Mouse (Mus musculus) intestine, embryonic 16.5 days (tissue): ENCODE results near the gene Gm20695. TPM values are rescaled to one million over a fixed set of nuclear protein-coding genes. Genes with fewer than 3 reads are reported as not detected.

Experiments used
- ATAC-seq: fragments of 200-750 bp; cut with Nextera tagmentation; 2 replicates; pipeline ENCODE4 v1.8.0; 2017; ENCODE audit warnings: moderate TSS enrichment, moderate library complexity
- H3K27ac ChIP-seq: fragments of 300-500 bp; sonication (generic); 2 replicates; pipeline ENCODE4 v1.5.1; 2014; ENCODE audit warnings: mild to moderate bottlenecking, low read length
- H3K27me3 ChIP-seq: fragments of 300-500 bp; sonication (generic); replicated peaks from 2 replicates; pipeline ENCODE4 v1.6.1; 2014; ENCODE audit warnings: low read length, control low read depth, mixed read lengths; ENCODE audit not compliant: control insufficient read depth, insufficient read depth
- H3K36me3 ChIP-seq: fragments of 300-500 bp; sonication (generic); 2 replicates; pipeline ENCODE4 v1.6.1; 2014; ENCODE audit warnings: low read length, control low read depth; ENCODE audit not compliant: control insufficient read depth, insufficient read depth
- H3K4me1 ChIP-seq: fragments of 300-500 bp; sonication (generic); 2 replicates; pipeline ENCODE4 v1.6.1; 2014; ENCODE audit warnings: low read length, control low read depth, mixed read lengths; ENCODE audit not compliant: control insufficient read depth, insufficient read depth
- H3K4me2 ChIP-seq: fragments of 300-500 bp; sonication (generic); 2 replicates; pipeline ENCODE4 v1.6.1; 2014; ENCODE audit warnings: low read depth, low read length, control low read depth
- H3K4me3 ChIP-seq: fragments of 300-500 bp; sonication (generic); 2 replicates; pipeline ENCODE4 v1.5.1; 2014; ENCODE audit warnings: mild to moderate bottlenecking, low read length
- H3K9ac ChIP-seq: fragments of 300-500 bp; sonication (generic); 2 replicates; pipeline ENCODE4 v1.6.1; 2014; ENCODE audit warnings: low read depth, low read length
- H3K9me3 ChIP-seq: fragments of 300-500 bp; sonication (generic); 2 replicates; pipeline ENCODE4 v1.6.1; 2016; ENCODE audit warnings: low read length, control low read depth; ENCODE audit not compliant: control insufficient read depth
- WGBS: fragments of 180-500 bp; shearing (Covaris S2); extraction: QIAGEN DNeasy Blood & Tissue Kit; methylation state at CpG from one replicate; pipeline ENCODE4 v1.1.7; 2014; 5-methylcytosine and 5-hydroxymethylcytosine counted together
- polyA plus RNA-seq: library from polyadenylated mRNA; unstranded; fragments of >200 nt; fragmentation: Nextera tagmentation; extraction: Ambion mirVana; gene quantifications from 2 replicates; pipeline ENCODE4 v1.2.1, GENCODE M21; 2015

Gm20695 gene
- polyA plus RNA-seq, 1 experiment from 2014 or later: 0.95 TPM

DNA sequence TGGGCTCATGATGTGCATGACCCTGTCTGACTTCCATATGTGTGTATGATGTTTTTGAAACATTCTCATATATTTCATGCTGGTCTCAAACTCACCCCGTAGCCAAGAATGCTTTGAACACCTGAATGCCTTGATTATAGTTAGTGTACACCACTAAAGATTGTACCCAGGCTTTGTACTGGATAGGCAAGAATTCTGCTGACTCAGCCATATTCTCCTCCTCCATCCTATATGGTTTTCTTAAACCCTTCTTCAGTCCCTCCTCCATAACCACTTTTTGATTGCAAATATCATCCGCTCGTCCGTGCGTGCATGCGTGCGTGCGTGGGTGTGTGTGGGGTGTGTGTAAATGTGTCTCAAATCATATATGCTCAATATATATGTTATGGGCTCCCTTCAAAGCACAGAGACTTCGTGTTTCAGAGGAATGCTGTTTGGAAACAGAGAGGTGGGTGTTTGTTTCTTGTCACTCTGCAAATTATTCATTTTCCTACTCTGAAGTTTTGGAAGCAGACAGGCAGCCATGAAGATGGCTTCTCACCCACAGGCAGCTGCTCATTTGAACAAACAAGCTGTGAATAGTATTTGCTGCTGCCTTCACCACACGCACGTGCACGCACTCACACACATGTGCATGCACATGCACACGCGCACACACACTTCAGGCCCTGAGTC is 7.3 kb downstream of the Gm20695 start:
- peaks cover 4% of the 10 kb centered on the region; the same call in 1 of the 2 replicates for H3K4me1 ChIP-seq
- H3K4me2 ChIP-seq: no peak overlapping the region
- WGBS: 93% methylated on average over 14 of the region's 14 CpGs
- H3K4me3 ChIP-seq: no peak overlapping the region
- no peak overlapping the region for H3K9ac ChIP-seq
- H3K27ac ChIP-seq: no peak overlapping the region
- H3K36me3 ChIP-seq: no peaks in the 10 kb centered on the region
- ATAC-seq: no peak
- no peaks in the 10 kb centered on the region for H3K27me3 ChIP-seq
- no peaks in the 10 kb centered on the region for H3K9me3 ChIP-seq

DNA sequence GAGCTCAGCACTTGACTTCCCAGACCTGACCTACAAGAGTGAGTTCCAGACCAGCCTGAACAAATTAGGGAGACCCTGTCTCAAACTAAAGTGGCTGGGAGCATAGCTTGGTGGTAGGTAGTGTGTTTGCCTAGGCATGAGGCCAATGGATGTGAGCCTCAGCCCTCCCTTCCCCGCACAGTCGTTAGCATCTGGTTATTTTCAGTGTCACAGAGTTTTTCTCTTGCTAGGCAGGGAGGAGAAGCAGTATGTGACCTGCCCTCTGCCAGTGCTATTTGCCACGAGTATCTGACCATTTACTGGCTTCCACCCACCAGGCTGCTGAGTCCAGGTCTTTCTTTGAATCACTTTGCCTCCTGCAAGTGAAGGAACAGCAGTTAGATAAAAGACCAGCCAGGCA is 9.3 kb downstream of the Gm20695 start:
- H3K4me3 ChIP-seq: no peak overlapping the region
- no peak overlapping the region for H3K9ac ChIP-seq
- no peaks in the 10 kb centered on the region for H3K9me3 ChIP-seq
- no peaks in the 10 kb centered on the region for H3K36me3 ChIP-seq
- H3K27me3 ChIP-seq: no peaks in the 10 kb centered on the region
- no peak for ATAC-seq
- no peak overlapping the region for H3K27ac ChIP-seq
- whole genome bisulfite sequencing: 55% methylated on average over 3 of the region's 3 CpGs
- H3K4me2 ChIP-seq: no peak overlapping the region
- H3K4me1 ChIP-seq: peaks cover 4% of the 10 kb centered on the region; the same call in 1 of the 2 replicates

DNA sequence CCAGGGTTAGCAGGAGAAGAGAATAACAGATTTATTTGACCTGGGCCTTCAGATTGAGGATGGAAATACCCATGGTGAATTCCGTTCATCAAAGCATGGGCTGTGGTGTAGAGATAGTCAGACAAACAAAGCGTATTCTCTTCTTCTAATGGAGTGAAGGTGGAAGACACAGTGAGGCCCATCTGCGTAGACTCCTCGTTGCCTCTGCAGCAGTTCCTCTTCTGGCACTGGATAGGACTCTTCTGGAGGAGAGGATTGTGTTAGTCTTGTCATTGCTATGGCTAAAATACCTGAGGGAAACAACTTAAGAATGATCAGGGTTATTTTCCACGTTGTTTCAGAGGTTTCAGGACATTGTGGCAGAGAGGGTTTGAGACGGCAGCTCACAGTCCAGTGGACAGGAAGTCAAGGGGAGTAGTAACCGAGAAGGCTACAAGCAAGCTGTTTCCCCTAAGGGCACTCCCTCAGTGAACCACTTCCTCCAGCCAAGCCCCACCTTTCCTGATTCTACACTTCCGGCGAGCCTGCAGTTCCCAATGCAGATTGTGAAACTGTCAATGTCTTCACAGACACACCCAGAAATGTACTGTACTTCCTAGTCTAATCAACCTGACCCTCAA is 10.8 kb downstream of the Gm20695 start:
- peak overlapping the region; percentile 82 for H3K27ac ChIP-seq
- H3K9ac ChIP-seq: no peak overlapping the region; the same call in 1 of the 2 replicates
- H3K9me3 ChIP-seq: no peaks in the 10 kb centered on the region
- 71% methylated on average over 9 of the region's 9 CpGs for WGBS
- peak; percentile 89 for ATAC-seq
- no peaks in the 10 kb centered on the region for H3K36me3 ChIP-seq
- peak overlapping the region; percentile 37 for H3K4me2 ChIP-seq
- H3K4me1 ChIP-seq: peaks cover 4% of the 10 kb centered on the region; the same call in 1 of the 2 replicates
- H3K4me3 ChIP-seq: peak overlapping the region; percentile 7; the same call in 1 of the 2 replicates
- H3K27me3 ChIP-seq: no peaks in the 10 kb centered on the region

DNA sequence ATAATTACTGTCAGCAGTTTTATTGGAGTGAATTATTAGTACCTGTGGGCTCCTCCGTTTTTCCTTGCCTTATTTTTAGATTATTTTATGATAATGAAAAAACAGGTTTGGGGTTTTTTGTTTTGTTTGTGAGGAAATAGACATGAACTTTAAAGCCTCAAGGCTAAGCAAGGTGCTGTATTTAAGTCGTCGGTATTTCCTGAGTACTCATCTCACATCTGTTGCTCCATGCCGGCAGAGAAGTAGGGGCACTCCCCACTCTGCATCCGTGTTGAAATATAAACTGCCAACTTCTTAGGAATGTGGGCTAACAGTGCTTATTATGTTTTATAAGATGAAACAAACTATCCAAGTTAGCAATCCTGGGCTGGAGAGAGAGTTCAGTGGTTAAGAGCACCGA is 11.6 kb downstream of the Gm20695 start:
- no peak overlapping the region for H3K4me3 ChIP-seq
- ATAC-seq: no peak
- H3K4me2 ChIP-seq: no peak overlapping the region
- peak overlapping the region; percentile 64 for H3K27ac ChIP-seq
- H3K4me1 ChIP-seq: peaks cover 4% of the 10 kb centered on the region; the same call in 1 of the 2 replicates
- H3K27me3 ChIP-seq: no peaks in the 10 kb centered on the region
- no peaks in the 10 kb centered on the region for H3K9me3 ChIP-seq
- H3K36me3 ChIP-seq: no peaks in the 10 kb centered on the region
- H3K9ac ChIP-seq: no peak overlapping the region
- WGBS: 80% methylated on average over 6 of the region's 6 CpGs

DNA sequence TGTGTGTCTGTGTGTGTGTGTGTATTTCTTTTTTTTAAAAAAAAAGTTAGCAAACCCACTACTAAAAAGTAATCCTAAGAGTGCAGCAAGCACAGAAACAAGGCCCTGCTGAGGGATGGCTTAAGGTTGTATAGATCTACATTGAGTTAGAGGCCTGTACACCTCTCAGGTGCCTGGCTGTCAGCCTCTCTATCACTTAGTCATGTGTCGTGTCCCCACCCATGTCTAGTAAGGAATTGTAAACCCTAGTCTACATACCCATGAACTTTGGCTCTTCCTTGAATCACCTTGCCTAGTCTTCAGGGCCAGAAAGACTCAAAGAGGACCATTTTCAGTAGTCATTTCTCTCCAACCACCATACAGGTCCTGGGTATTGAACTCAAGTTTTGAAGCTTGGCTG is 12.1 kb downstream of the Gm20695 start:
- H3K9ac ChIP-seq: no peak overlapping the region

DNA sequence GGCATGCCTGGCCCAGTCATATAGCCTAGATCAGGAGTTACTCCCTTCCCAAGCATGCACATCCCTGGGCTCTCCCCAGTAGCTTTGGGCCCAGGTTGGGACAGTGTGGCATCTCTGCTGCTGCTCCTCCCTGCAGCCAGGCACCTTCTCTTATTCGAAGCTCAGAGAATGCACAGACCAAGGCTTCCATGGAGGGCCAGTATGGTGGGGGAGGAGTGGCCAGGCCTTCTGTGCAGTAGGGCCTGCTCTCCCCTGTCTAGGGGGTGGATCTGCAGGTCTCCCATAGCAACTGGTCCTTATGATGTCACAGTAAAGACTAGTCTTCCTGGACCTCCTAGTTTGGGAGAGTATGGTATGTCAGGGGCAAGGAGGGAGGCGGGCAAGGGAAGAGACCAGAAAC is 23.0 kb downstream of the Gm20695 start:
- H3K4me3 ChIP-seq: no peak overlapping the region
- no peaks in the 10 kb centered on the region for H3K27me3 ChIP-seq
- H3K4me2 ChIP-seq: no peak overlapping the region
- no peak overlapping the region for H3K27ac ChIP-seq
- 73% methylated on average over 2 of the region's 2 CpGs for WGBS
- H3K36me3 ChIP-seq: peaks cover 6% of the 10 kb centered on the region
- peaks cover 4% of the 10 kb centered on the region; the same call in 1 of the 2 replicates for H3K4me1 ChIP-seq
- no peak overlapping the region for H3K9ac ChIP-seq
- no peak for ATAC-seq
- H3K9me3 ChIP-seq: no peaks in the 10 kb centered on the region

More for the DNA sequence above, 12.1 kb downstream of the Gm20695 start:
- WGBS: 70% methylated on average over 1 of the region's 1 CpGs
- Histone ChIP-seq H3K9me3 (no peaks in the 10 kb centered on the region), H3K27me3 (no peaks in the 10 kb centered on the region), H3K36me3 (no peaks in the 10 kb centered on the region), H3K27ac (peak overlapping the region; percentile 64), H3K4me1 (peaks cover 4% of the 10 kb centered on the region; the same call in 1 of the 2 replicates), H3K4me2 (no peak overlapping the region), H3K4me3 (no peak overlapping the region)
- ATAC-seq: peak; percentile 79

DNA sequence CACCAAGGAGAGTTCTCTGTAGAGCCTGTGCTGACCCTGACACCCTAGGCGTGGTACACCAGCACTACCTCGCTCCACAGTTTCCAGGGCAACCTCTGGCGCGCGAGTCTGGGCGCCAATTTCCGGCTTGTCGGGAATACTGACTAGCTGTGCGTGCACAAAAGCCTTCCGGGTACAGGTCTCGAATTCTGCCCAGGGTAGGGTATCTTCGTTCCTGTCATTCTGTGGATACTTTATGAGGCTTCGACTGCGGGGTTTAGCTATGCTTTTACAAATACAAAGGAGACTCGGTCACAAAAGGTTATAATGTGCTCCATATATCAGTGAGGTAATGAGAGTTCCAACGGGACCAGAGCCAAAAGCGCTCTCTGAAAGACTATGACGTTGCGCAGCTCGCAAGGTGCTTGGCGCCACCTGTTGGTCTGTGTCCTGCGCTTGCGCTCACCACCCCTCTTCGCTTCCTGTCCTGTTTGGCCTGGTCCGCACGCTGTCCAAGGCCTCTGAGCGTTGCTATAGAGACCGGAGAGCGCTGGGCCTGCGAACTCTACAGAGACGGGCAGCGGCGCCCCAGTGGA is 24.2 kb downstream of the Gm20695 start, which contains the start of the genes 1700037C18Rik and Cluap1:
Gene 1700037C18Rik (minus strand): TSS at position 153 of the 575 bp plus-strand sequence.
Gene Cluap1 (plus strand): TSS at position 265 of the 575 bp plus-strand sequence.
- Histone ChIP-seq H3K9me3 (no peaks in the 10 kb centered on the region), H3K4me2 (peak within 1 kb of the TSS; percentile 83), H3K4me1 (peaks cover 4% of the 10 kb centered on the region; the same call in 1 of the 2 replicates), H3K27me3 (no peaks in the 10 kb centered on the region), H3K27ac (peak within 1 kb of the TSS; percentile 79), H3K9ac (peak within 1 kb of the TSS; percentile 80), H3K36me3 (peaks cover 3% of the 10 kb centered on the region), H3K4me3 (peak within 1 kb of the TSS; percentile 61)
- peak; percentile 99 for ATAC-seq
- under 1% methylated on average over 33 of the region's 33 CpGs for WGBS

DNA sequence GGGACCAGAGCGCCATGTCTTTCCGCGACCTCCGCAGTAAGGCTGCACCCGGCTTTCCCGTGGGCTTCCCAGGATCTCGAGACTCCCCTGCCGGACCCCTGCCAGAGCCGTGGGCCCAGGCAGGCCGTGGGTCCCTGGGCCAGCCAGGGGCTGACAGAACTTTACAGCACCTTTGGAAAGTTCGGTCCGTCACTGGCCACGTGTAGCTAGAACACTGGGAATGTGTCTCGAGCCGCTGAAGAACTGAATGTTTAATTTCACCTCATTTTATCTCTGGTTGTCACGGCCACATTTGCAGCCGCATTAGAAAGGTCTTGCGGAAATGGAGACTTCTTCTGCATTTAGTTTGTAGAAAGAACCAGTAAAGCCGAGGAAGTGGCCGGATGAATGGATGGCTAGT is 24.7 kb downstream of the Gm20695 start:
- Histone ChIP-seq H3K4me1 (peaks cover 4% of the 10 kb centered on the region; the same call in 1 of the 2 replicates), H3K36me3 (peaks cover 3% of the 10 kb centered on the region; the same call in 1 of the 2 replicates), H3K27me3 (no peaks in the 10 kb centered on the region), H3K4me3 (peak overlapping the region; percentile 61), H3K4me2 (peak overlapping the region; percentile 83), H3K9ac (peak overlapping the region; percentile 80), H3K9me3 (no peaks in the 10 kb centered on the region), H3K27ac (peak overlapping the region; percentile 21; the same call in 1 of the 2 replicates)
- WGBS: 5% methylated on average over 20 of the region's 20 CpGs
- ATAC-seq: no peak

DNA sequence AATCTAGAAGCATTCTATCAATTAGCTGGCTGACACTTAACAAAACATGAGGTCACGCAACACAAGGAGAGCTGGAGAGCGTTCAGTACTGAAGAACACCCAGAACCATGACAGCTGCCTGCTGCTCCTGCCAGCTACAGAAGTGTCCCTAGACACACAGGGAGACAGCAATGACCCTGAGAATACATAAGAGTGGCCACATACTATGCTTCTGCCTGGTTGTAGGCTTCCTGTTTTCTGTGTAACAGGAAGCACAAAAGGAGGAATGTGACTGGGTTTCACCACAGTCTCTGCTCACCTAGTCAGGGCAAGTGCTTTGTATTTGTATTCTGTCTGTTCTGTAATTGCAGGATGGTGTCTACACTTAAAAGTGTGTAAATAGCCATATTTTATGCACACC is 36.3 kb downstream of the Gm20695 start:
- H3K27ac ChIP-seq: no peak overlapping the region
- H3K9me3 ChIP-seq: no peaks in the 10 kb centered on the region
- no peak overlapping the region for H3K4me2 ChIP-seq
- 84% methylated on average over 2 of the region's 2 CpGs for WGBS
- no peak for ATAC-seq
- no peaks in the 10 kb centered on the region for H3K4me1 ChIP-seq
- H3K27me3 ChIP-seq: no peaks in the 10 kb centered on the region
- no peak overlapping the region for H3K9ac ChIP-seq
- H3K36me3 ChIP-seq: peaks cover 7% of the 10 kb centered on the region
- H3K4me3 ChIP-seq: no peak overlapping the region
